Comparison of ENCODE assay signal across 25 mouse cellular contexts in genomic region chr9:119055336-119055735, GRCm38 (mm10).
"Had no signal": no experiment of that assay in that cellular context is flagged by ENCODE, and none has a peak within 500 bp of the region (broad histone marks: within the 10 kb centered on the region; RNA-seq: fewer than 3 reads in every experiment).

No protein-coding gene starts in this region.

- DNase-seq: cerebellum, adult 9-10 months; cerebellum, adult 9-11 months; cerebellum, postnatal 10 days; cerebellum, postnatal 14 days; cerebellum, postnatal 25 days; cerebellum, postnatal 36 days; embryo, embryonic 11 days; forebrain, postnatal 0 days; gastrocnemius, adult 2 months; gastrocnemius, postnatal 10 days; gastrocnemius, postnatal 14 days; gastrocnemius, postnatal 25 days; gastrocnemius, postnatal 36 days; heart, adult 11 months; heart, adult 18-20 months; heart, adult 2 months had no signal

- H3K36me3 ChIP-seq: embryonic facial prominence, embryonic 10.5 days; embryonic facial prominence, embryonic 12.5 days; embryonic facial prominence, embryonic 13.5 days; embryonic facial prominence, embryonic 15.5 days; forebrain, embryonic 10.5 days; forebrain, embryonic 12.5 days; forebrain, embryonic 15.5 days had no signal

- H3K4me3 ChIP-seq: embryonic facial prominence, embryonic 10.5 days; embryonic facial prominence, embryonic 12.5 days; embryonic facial prominence, embryonic 13.5 days; embryonic facial prominence, embryonic 15.5 days; erythroblast, embryonic 14.5 days; forebrain, embryonic 10.5 days; forebrain, embryonic 12.5 days; forebrain, embryonic 13.5 days; forebrain, embryonic 15.5 days; gastrocnemius, adult 2 months; heart, adult 2 months had no signal

- H3K27me3 ChIP-seq: embryonic facial prominence, embryonic 12.5 days; embryonic facial prominence, embryonic 13.5 days; embryonic facial prominence, embryonic 15.5 days; forebrain, embryonic 15.5 days had no signal

- H3K9me3 ChIP-seq: embryonic facial prominence, embryonic 10.5 days; embryonic facial prominence, embryonic 12.5 days; embryonic facial prominence, embryonic 13.5 days; embryonic facial prominence, embryonic 15.5 days; forebrain, embryonic 10.5 days; forebrain, embryonic 12.5 days; forebrain, embryonic 13.5 days; forebrain, embryonic 15.5 days had no signal
